Mouse (Mus musculus): Measurements from ENCODE around the gene Ajuba. TPM values are rescaled to one million over a fixed set of nuclear protein-coding genes. Genes with fewer than 3 reads are reported as not detected.

Gene Ajuba
- polyA plus RNA-seq, 1 experiment from 2014 or later, result 3.4 TPM

- Histone ChIP-seq H3K9ac (ENCODE audit: low read length) (no peak overlapping the region), H3K4me3 (ENCODE audit: low read depth, low read length) (no peak overlapping the region), H3K9me3 (replicated peaks; ENCODE audit: control insufficient read depth, low read length) (no peaks in the 10 kb centered on the region), H3K4me1 (ENCODE audit: control insufficient read depth, insufficient read depth, low read length) (no peaks in the 10 kb centered on the region), H3K27me3 (replicated peaks; ENCODE audit: control insufficient read depth, insufficient read depth, low read length) (no peaks in the 10 kb centered on the region), H3K4me2 (ENCODE audit: low read length) (no peak overlapping the region), H3K27ac (ENCODE audit: low read depth, low read length) (no peak overlapping the region), H3K36me3 (ENCODE audit: control insufficient read depth, insufficient read depth, low read length) (0 out of 2 replicates have a peak, but pooled peaks cover 11% of the 10 kb centered on the region)
- 84% methylated on average over 7 of the region's 7 CpGs for WGBS
- DNase-seq (ENCODE audit: low spot score) (no peak), ATAC-seq (no peak)
Measured at GRCm38 (mm10) chr14:54597084-54597483, 19.7 kb upstream of the Ajuba start.

- H3K9me3 ChIP-seq (replicated peaks; ENCODE audit: control insufficient read depth, low read length), result no peaks in the 10 kb centered on the region
- no peak for ATAC-seq
- H3K9ac ChIP-seq (ENCODE audit: low read length), result no peak overlapping the region
- DNase-seq (ENCODE audit: low spot score), result peak; percentile 43
- H3K4me3 ChIP-seq (ENCODE audit: low read depth, low read length), result no peak overlapping the region
- H3K27ac ChIP-seq (ENCODE audit: low read depth, low read length), result no peak overlapping the region
- no peaks in the 10 kb centered on the region for H3K4me1 ChIP-seq (ENCODE audit: control insufficient read depth, insufficient read depth, low read length)
- peaks cover 14% of the 10 kb centered on the region; the same call in 1 of the 2 replicates for H3K36me3 ChIP-seq (ENCODE audit: control insufficient read depth, insufficient read depth, low read length)
- no peak overlapping the region for H3K4me2 ChIP-seq (ENCODE audit: low read length)
- H3K27me3 ChIP-seq (replicated peaks; ENCODE audit: control insufficient read depth, insufficient read depth, low read length), result no peaks in the 10 kb centered on the region
- WGBS, result 75% methylated on average over 28 of the region's 28 CpGs
Measured at GRCm38 (mm10) chr14:54594631-54595414, 17.5 kb upstream of the Ajuba start.

GRCm38 (mm10) chr14:54594055-54594454, 16.7 kb upstream of the Ajuba start:
- DNase-seq (ENCODE audit: low spot score) (no peak), ATAC-seq (no peak)
- Histone ChIP-seq H3K36me3 (ENCODE audit: control insufficient read depth, insufficient read depth, low read length) (peaks cover 14% of the 10 kb centered on the region; the same call in 1 of the 2 replicates), H3K27ac (ENCODE audit: low read depth, low read length) (no peak overlapping the region), H3K9me3 (replicated peaks; ENCODE audit: control insufficient read depth, low read length) (no peaks in the 10 kb centered on the region), H3K27me3 (replicated peaks; ENCODE audit: control insufficient read depth, insufficient read depth, low read length) (no peaks in the 10 kb centered on the region), H3K9ac (ENCODE audit: low read length) (no peak overlapping the region), H3K4me2 (ENCODE audit: low read length) (no peak overlapping the region), H3K4me1 (ENCODE audit: control insufficient read depth, insufficient read depth, low read length) (no peaks in the 10 kb centered on the region), H3K4me3 (ENCODE audit: low read depth, low read length) (no peak overlapping the region)
- 86% methylated on average over 3 of the region's 3 CpGs for WGBS

- ATAC-seq, result no peak
- Histone ChIP-seq H3K36me3 (ENCODE audit: control insufficient read depth, insufficient read depth, low read length) (peaks cover 14% of the 10 kb centered on the region; the same call in 1 of the 2 replicates), H3K4me1 (ENCODE audit: control insufficient read depth, insufficient read depth, low read length) (no peaks in the 10 kb centered on the region), H3K9ac (ENCODE audit: low read length) (no peak overlapping the region), H3K9me3 (replicated peaks; ENCODE audit: control insufficient read depth, low read length) (no peaks in the 10 kb centered on the region), H3K4me2 (ENCODE audit: low read length) (no peak overlapping the region), H3K4me3 (ENCODE audit: low read depth, low read length) (no peak overlapping the region), H3K27ac (ENCODE audit: low read depth, low read length) (peak overlapping the region; percentile 0; the same call in 1 of the 2 replicates), H3K27me3 (replicated peaks; ENCODE audit: control insufficient read depth, insufficient read depth, low read length) (no peaks in the 10 kb centered on the region)
- no peak for DNase-seq (ENCODE audit: low spot score)
- WGBS, result 74% methylated on average over 10 of the region's 10 CpGs
Measured at GRCm38 (mm10) chr14:54592319-54592934, 15.1 kb upstream of the Ajuba start.

- peaks cover 14% of the 10 kb centered on the region; the same call in 1 of the 2 replicates for H3K36me3 ChIP-seq (ENCODE audit: control insufficient read depth, insufficient read depth, low read length)
- DNase-seq (ENCODE audit: low spot score) (no peak), ATAC-seq (no peak)
- no peak overlapping the region for H3K4me3 ChIP-seq (ENCODE audit: low read depth, low read length)
- H3K27ac ChIP-seq (ENCODE audit: low read depth, low read length), result no peak overlapping the region
- no peaks in the 10 kb centered on the region for H3K9me3 ChIP-seq (replicated peaks; ENCODE audit: control insufficient read depth, low read length)
- WGBS, result 92% methylated on average over 16 of the region's 16 CpGs
- no peak overlapping the region for H3K4me2 ChIP-seq (ENCODE audit: low read length)
- H3K27me3 ChIP-seq (replicated peaks; ENCODE audit: control insufficient read depth, insufficient read depth, low read length), result no peaks in the 10 kb centered on the region
- H3K9ac ChIP-seq (ENCODE audit: low read length), result no peak overlapping the region
- no peaks in the 10 kb centered on the region for H3K4me1 ChIP-seq (ENCODE audit: control insufficient read depth, insufficient read depth, low read length)
Measured at GRCm38 (mm10) chr14:54591056-54591455, 13.7 kb upstream of the Ajuba start.

- Histone ChIP-seq H3K4me3 (ENCODE audit: low read depth, low read length) (no peak overlapping the region), H3K27me3 (replicated peaks; ENCODE audit: control insufficient read depth, insufficient read depth, low read length) (no peaks in the 10 kb centered on the region), H3K4me1 (ENCODE audit: control insufficient read depth, insufficient read depth, low read length) (no peaks in the 10 kb centered on the region), H3K4me2 (ENCODE audit: low read length) (no peak overlapping the region), H3K9me3 (replicated peaks; ENCODE audit: control insufficient read depth, low read length) (no peaks in the 10 kb centered on the region), H3K9ac (ENCODE audit: low read length) (no peak overlapping the region), H3K27ac (ENCODE audit: low read depth, low read length) (no peak overlapping the region), H3K36me3 (ENCODE audit: control insufficient read depth, insufficient read depth, low read length) (0 out of 2 replicates have a peak, but pooled peaks cover 9% of the 10 kb centered on the region)
- ATAC-seq, result peak; percentile 57; the same call in 1 of the 2 replicates
- DNase-seq (ENCODE audit: low spot score), result peak; percentile 67
- 43% methylated on average over 7 of the region's 7 CpGs for WGBS
Measured at GRCm38 (mm10) chr14:54583681-54584338, 6.5 kb upstream of the Ajuba start.

GRCm38 (mm10) chr14:54582536-54582935, 5.2 kb upstream of the Ajuba start:
- H3K4me3 ChIP-seq (ENCODE audit: low read depth, low read length), result no peak overlapping the region
- H3K9ac ChIP-seq (ENCODE audit: low read length), result no peak overlapping the region
- no peaks in the 10 kb centered on the region for H3K9me3 ChIP-seq (replicated peaks; ENCODE audit: control insufficient read depth, low read length)
- 93% methylated on average over 9 of the region's 9 CpGs for WGBS
- 0 out of 2 replicates have a peak, but pooled peaks cover 9% of the 10 kb centered on the region for H3K36me3 ChIP-seq (ENCODE audit: control insufficient read depth, insufficient read depth, low read length)
- no peaks in the 10 kb centered on the region for H3K4me1 ChIP-seq (ENCODE audit: control insufficient read depth, insufficient read depth, low read length)
- no peaks in the 10 kb centered on the region for H3K27me3 ChIP-seq (replicated peaks; ENCODE audit: control insufficient read depth, insufficient read depth, low read length)
- no peak for DNase-seq (ENCODE audit: low spot score)
- no peak overlapping the region for H3K4me2 ChIP-seq (ENCODE audit: low read length)
- H3K27ac ChIP-seq (ENCODE audit: low read depth, low read length), result no peak overlapping the region
- ATAC-seq, result no peak

- H3K4me1 ChIP-seq (ENCODE audit: control insufficient read depth, insufficient read depth, low read length), result peaks cover 9% of the 10 kb centered on the region; the same call in 1 of the 2 replicates
- H3K4me2 ChIP-seq (ENCODE audit: low read length), result no peak overlapping the region
- DNase-seq (ENCODE audit: low spot score), result no peak
- WGBS, result 88% methylated on average over 7 of the region's 7 CpGs
- H3K4me3 ChIP-seq (ENCODE audit: low read depth, low read length), result no peak overlapping the region
- H3K9me3 ChIP-seq (replicated peaks; ENCODE audit: control insufficient read depth, low read length), result no peaks in the 10 kb centered on the region
- no peak for ATAC-seq
- no peak overlapping the region for H3K27ac ChIP-seq (ENCODE audit: low read depth, low read length)
- 0 out of 2 replicates have a peak, but pooled peaks cover 10% of the 10 kb centered on the region for H3K27me3 ChIP-seq (replicated peaks; ENCODE audit: control insufficient read depth, insufficient read depth, low read length)
- no peak overlapping the region for H3K9ac ChIP-seq (ENCODE audit: low read length)
- H3K36me3 ChIP-seq (ENCODE audit: control insufficient read depth, insufficient read depth, low read length), result 0 out of 2 replicates have a peak, but pooled peaks cover 9% of the 10 kb centered on the region
Measured at GRCm38 (mm10) chr14:54579638-54580037, 2.3 kb upstream of the Ajuba start.
